Mouse (Mus musculus) natural killer cell, adult 2 months (primary cell): ENCODE results near the gene Degs2.
"Not testable (repeated sequence)": the region's sequence is repeated elsewhere in the genome, so short reads cannot be mapped to it uniquely, and the experiment has no call there.

Experiments used
- DNase-seq, 2 experiments: peaks; one replicate each; pipeline ENCODE4 v3.0.0; 2022; ENCODE audit warnings: low spot score in 2 of 2

The Degs2 gene

DNA sequence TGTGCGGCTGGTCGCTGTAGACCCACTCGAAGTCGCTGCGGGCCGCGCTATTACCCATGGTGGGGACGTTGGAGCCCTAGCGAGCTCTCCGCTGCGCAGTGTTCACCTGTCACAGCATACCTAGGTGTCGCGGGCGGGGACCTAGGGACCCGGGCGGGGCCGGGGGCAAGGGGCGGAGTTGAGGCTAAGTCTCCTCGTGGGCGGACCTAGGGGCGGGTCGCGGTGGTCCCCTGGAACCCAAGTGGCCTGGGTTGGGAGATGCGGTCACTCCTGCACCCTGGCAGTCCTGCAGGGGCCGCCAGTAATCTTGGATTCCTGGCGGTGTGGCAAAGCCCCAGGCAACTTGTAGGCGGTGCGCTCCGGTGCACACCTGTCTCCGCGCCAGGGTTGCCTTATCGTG, at the start of gene Degs2:
Degs2 (minus strand) TSS at position 131 of the 400 bp plus-strand sequence.
- DNase-seq, result no peak

DNA sequence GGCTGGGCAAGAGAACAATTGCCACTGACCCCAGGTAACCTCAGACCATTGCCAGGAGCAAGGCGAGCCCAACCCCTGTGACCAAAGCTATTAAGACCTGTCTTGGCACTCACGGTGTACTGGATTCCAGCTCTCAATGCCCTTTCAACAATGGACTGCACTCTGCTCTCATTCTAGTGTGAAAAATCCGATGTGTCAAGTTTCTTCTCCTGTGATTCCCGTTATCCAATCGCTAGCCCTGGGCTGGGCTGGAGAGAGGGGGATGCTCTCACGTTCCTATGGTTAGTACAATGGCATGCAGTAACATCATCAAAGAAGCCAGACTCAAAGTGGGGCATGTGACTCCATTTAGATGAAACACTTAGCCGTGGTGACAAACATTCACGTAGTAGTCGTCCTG, 49.7 kb upstream of the Degs2 start:
- DNase-seq, result no peak

DNA sequence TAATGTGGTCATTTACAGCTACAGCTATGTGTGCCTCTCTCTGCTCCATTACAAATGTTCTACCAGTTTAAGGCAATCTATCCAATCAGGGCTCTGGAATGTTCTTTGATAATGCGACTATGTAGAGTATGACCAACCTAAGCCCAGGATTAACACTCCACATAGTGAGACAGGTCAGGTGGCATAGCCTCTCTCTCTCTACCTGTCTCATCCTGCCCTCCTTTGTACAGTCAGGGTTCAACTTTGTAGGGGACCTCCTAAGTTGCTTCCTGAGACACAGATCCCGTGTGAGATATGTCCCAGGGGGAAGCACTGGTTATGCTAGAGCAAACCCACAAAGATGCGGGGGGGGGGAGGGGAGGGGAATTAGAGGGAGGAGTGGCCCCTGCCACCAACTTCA, 48.1 kb upstream of the Degs2 start:
- DNase-seq, result no peak

DNA sequence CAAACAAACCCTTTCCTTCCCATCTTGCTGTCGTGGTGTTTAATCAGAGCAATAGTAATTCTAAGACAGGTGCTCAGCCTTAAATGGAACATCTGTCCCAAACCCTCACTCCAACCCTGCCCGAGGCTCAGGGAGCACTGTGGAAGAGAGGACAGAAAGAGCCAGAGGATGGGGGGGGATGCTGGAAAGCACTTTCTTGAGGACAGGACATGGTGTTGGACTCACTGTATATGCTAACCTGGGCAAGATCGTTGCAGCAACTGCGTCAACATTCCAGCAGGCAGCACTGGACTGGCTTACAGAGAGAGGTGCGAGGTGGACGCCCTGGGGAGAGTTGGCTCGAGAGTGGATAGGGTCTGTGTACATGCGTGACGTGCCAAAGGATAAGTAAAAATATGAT, 47.3 kb upstream of the Degs2 start:
- no peak for DNase-seq

DNA sequence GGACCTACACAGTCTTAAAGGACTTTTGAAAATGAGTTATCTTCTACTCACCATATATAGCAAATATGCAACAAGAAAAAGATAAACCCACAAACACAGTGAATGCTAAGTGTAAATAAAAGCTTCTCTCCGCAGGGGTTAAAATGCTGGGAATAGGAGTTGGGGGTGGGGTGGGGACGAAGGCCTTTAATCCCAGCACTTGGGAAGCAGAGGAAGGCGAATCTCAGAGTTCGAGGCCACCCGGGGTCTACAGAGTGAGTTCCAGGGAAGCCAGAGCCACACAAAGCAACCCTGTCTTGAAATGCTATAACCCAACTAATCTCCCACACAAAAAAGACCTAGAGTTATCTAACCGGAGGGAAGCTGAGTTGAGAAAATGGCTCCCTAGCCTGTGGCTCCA, 46.9 kb upstream of the Degs2 start:
- DNase-seq, result no peak

DNA sequence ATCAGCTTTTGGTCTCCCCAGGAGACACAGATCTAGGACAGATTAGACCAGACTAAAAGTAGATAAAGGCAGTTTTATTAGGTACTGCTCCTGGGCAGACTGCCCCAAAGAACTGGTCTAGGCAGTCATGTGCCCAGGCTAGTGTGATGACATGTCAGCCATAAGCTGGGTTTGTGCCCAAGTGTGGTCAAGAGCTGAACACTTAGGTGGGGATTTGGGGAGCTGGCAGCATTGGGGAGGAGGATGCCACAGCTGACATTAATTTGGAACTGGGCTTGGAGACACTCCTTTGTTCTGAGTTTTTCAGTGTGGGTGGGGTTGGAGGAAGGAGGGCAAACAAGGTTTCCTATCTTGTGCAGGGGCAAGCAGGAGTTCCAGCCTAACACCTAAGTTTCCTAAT, 43.9 kb upstream of the Degs2 start:
- no peak for DNase-seq

DNA sequence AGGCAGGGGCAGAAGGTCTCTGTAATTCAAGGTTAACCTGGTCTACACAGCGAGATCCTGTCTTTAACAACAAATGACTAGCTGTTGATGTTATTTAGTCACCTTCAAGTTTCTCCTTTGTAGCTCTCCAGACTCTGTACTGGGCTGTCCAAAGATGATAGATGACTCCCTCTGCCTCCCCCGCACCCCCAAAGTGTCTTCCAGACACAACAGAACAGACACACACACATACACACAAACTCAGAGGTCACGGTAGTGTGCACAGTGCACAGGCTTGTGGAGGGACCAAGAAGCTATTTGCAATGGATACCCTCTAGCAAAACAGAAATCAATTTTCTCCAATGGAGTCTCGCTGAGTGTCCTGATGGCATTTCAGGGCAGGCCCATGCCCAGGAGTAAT, 40.1 kb upstream of the Degs2 start:
- DNase-seq, result no peak

DNA sequence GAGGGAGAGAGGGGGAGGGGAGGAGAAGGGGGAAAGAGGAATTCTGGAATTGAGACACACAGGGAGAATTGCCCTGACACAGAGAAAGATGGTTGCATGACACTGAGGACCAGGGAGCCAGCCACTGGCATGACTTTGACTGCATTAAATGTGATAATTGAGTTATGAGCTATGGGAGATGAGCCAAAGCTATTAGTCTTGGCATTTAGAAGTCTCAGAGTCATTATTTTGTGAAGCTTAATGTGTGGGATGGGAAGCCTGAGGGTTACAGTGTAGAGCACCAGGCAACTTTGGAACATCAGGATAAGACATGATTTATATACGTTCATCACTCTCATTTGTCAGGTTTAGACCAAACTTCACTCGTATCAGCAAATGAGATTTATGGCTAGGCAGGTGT, 39.4 kb upstream of the Degs2 start:
- no peak for DNase-seq

DNA sequence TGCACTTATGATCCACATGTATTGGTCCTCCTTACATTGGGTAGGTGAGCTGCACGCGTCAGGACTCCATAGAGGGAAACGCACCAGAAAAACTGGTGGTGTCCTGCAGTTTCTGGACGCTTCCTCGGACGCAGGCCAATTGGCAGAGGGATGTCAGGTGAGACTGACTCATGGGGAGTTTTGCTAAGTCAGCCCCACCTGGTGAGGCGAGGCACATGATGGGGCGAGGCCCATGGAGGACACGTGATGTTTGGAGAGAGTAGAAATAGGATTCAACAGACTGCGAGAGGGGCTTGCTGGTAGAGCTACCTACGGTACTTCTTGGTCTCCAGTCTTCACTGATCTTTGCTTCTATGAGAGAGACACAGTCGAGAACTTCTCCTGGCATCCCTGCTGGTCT, 36.6 kb upstream of the Degs2 start:
- DNase-seq, result no peak

DNA sequence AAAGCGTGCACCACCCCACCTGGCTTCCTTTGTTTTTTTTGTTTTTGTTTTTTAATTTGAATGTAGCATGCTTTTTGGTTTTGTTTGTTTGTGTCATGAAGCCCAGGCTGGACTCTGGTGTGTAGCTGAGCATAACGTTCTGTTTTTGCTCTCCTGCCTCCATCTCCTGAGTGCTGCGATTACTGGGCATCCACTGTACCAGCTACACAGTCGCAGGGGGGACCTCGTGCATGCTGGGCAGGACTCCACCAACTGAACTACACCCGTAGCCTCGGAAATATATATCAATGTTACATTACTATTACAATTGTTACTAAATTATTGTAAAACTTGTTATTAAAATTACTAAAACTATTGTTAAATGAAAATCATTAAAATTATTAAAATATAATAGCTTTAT, 35.7 kb upstream of the Degs2 start:
- no peak for DNase-seq

DNA sequence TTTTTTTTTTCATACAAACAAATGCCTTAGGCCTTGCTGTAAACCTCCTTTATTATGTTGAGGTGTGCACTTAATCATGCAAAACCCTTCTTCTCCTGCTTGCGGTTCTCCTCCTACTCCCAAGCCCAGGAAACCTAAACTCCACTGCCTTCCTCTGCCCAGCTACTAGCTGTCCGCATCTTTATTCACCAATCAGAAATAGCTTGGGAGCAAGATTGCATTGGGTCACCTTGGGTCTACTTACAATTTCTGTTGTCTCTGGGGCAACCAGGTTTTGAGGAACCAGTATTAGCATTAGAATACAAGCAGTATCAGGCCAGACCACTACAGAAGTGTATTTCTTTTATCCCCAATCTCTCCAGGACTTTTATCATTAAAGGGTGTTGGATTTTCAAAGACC, 32.3 kb upstream of the Degs2 start:
- DNase-seq, result no peak

DNA sequence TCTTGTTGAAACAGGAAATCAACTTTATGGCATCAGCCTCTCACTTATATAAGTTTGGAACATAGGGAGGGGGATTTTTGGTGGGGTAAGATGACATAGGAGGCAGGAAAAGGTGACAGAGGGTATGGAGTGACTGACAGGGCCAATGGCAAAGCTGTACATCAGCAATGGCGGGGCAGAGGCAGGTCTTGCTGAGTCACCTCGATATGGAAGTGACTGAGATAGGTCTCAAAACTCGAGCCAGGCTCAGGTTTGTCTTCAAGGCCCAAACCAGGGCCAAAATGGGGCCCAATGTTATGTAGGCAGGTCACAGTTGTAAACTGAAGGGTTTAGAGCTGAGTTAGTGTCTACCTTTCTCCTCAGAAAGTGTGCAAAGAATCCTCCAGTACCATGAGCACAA, 21.7 kb upstream of the Degs2 start:
- no peak for DNase-seq

DNA sequence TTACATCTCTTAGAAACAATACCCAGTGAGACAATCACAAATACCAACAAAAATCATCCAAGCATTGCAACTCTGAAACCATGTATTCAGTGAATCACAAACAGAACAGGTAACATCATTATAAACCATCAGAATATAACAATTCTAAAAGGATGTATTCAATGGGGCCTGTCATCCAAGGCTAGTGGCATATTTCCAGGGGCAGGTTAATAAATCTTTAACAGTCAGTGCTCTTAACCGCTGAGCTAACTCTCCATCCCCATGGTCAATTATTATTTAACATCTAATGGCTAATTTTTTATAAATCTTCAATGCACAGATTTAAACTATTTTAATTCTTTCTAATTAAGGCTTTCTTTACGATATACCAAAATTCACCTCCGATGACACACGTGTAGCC, 20.3 kb upstream of the Degs2 start:
- no peak for DNase-seq

DNA sequence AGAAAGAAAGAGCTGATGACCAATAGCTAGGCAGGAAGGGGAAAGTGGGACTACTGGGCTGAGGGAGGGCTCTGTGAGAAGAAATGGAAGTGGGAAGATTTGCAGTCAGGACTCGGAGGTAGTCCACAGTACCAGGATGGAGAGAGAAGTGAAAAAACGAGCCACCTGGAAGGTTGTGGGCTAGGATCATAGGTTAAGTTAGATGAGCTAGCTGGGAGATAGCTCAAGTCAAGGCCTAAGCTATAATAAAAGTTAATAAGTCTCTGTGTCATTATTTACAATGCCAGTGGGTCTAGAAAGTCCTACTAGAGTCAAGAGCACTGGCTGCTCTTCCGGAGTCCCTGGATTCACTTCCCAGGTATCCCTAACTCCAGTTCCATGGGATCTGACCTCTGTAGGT, 16.4 kb upstream of the Degs2 start:
- no peak for DNase-seq

DNA sequence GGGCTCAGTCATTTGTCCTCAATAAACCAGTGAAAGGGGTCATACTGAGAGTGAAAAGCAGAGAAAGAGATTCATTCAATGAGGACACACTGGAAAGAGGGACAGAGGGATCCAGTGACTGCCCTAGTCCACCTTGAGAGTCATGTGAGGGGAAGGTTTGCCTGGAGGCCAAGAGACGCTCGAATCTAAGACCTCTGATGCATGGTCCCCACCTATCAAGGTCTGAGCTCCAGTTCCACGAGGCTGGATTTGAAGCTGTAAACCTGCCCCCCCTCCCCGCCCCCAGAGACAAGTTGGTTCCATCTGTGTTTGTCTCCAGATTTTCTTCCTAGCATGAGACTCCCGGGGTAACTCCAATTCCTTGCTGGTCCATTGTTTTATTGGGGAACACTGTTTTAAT, 13.7 kb upstream of the Degs2 start:
- no peak for DNase-seq

DNA sequence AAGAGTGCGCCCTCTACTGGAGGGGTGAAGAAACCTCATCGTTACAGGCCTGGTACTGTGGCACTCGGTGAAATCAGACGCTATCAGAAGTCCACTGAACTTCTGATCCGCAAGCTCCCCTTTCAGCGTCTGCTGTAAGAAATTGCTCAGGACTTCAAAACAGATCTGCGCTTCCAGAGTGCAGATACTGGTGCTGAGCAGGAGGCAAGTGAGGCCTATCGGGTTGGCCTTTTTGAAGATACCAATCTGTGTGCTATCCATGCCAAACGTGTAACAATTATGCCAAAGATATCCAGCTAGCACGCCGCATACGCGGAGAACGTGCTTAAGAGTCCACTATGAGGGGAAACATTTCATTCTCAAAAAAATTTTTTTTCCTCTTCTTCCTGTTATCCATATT, 11.9 kb upstream of the Degs2 start:
- DNase-seq, result not testable (repeated sequence)

DNA sequence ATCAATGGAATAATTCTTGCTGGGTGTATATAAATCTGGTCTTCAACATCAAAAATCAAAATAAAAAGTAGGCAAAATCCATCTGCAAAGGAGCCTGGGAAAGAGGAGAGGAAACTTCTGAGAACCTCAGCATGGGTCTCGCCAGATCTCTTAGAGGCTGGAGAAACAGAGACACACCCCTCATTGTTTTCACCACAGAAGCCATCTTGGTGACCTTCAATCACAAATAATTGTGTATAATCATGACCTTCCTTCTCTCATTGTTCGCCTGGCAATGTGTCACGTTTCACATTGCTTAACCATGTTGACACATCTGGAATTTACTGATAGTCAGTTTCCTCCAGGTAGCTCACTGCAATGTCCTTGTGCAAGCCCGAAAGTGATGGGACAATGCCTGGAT, 10.4 kb upstream of the Degs2 start:
- DNase-seq, result no peak

DNA sequence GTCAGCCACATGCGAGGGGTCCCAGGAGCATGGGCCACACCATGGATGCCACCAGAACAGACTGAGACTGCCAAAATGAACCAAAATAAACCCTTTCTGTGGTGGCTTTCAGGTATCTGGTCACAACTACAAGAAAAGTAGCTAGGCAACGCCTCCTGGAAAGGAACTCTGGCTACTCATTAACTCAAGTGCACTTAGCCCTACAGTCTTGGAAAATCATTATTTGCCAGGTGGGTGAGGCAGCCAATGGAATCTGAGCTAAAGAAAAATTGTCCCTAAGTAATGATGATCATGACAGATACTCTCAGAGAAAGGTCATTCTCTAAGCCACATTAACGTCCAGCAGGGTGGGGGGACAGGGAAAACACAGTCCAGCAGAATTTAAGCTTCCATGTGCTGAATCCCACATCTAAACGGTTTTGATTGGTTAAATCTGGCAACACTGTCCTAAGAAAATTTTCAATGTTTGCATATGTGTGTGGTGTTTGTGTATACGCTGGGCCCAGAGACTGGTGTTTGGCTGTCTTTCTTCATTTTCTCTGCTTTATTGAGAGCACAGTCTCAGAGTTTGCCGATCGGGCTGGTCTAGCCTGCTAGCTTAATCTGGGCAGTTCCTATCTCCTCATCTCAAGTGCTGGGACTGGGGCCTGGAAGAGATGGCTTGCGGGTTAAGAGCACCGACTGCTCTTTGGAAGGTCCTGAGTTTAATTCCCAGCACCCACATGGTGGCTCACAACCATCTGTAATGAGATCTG, 8.9 kb upstream of the Degs2 start:
- DNase-seq, result no peak

DNA sequence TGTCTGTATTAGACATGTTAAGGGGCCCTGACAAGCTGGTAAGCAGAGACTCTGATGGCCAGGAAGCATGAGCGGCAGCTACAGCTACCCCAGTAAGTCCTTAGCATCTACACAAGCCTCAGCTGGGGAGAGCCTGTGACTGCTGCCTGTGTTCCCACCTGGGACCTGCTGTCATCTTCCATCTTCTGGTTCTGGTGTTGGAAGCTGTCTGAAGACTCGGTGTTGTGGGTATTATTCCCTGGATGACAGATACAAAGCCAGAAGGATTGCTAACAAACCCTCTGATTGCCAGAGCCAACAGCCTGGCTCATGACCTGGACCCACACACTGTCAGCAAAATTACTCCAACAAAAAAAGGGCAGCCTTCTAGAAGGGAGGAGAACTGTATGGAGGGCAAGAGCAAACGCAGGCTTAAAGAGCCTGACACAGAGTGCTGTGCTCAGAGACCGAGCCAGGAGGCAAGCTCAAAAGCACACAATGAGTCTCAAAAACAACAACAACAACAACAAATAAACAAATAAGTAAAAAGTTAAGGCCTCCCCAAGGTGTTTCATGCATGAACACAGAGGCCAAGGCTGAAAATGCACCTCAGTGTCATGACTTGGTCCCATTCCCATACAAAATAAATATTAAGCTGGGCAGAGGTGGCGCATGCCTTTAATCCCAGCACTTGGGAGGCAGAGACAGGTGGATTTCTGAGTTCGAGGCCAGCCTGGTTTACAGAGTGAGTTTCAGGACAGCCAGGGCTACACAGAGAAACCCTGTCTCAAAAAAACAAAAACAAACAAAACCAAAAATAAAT, 8.1 kb upstream of the Degs2 start:
- no peak for DNase-seq

DNA sequence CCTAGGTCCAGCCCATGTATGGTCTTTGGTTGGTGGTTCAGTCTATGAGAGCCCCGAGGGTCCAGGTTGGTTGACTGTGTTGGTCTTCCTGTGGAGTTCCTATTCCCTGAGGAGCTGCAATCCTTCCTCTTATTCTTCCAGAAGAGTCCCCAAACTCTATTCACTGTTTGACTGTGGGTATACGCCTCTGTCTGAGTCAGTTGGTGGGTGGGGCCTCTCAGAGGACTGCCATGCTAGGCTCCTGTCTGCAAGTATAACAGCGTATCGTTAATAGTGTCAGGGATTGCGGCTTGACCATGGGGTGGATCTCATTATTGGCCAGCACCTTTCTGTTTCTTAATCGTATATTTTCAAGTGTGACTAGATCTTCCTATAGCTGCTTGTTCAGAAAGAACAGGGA, 7.3 kb upstream of the Degs2 start:
- DNase-seq, result no peak

DNA sequence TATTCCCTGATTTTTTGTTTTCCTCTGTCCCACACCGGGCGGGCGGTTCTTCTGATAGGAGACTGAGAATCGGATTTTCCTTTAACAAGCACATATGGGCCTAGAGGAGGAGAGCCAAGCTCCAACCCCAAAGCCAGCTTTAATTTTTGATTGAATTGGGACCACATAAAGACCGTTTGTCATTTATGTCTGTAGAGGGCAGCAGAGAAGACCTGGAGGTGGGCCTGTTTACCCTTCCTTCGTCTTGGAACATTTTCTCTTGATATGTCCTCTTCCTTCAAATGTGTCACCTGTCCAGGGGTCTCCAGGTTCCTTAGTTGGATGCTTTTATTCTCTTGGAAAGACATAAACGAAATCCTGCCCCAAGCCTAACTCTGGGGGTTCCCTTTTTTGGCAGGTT, 4.0 kb upstream of the Degs2 start:
- no peak for DNase-seq

DNA sequence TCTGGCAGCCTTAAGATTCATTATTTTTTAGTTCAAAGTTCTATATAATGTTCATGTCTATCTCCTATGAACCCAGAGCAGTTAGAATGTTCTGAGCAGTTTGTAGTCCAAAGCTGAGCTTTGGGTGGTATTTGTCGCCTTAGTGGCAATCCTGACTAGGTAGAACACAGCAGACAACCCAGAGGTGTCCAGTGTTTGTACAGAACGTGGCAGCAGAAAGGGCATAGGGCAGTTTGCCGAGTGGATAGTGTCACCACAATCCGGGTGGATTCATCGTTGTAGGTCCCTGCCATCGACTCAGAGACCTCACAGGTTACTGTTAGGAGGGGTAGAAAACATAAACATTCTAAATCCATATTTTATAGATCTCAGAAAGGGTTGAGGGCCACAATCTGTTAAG, 3.4 kb upstream of the Degs2 start:
- DNase-seq, result no peak

DNA sequence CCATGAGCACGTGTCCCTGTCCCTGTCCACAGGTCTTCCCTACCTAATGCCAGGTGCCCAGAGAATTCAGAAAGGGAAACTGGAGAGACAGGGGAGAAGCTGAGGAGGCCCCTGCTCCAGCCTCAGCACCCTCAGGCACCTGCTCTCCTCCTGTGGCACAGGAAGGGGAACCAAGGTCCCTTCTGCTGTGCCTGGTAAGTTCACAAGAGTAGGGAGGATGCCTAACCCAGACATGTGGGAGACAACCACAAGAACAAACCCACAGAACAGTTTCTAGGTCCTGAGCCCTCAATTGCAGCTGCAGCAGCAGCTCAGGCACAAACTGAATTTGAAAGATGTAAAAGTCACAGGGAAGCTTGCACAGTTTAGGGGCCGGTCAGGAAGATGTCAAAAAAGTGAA, 894 bp downstream of the Degs2 start:
- DNase-seq, result no peak

DNA sequence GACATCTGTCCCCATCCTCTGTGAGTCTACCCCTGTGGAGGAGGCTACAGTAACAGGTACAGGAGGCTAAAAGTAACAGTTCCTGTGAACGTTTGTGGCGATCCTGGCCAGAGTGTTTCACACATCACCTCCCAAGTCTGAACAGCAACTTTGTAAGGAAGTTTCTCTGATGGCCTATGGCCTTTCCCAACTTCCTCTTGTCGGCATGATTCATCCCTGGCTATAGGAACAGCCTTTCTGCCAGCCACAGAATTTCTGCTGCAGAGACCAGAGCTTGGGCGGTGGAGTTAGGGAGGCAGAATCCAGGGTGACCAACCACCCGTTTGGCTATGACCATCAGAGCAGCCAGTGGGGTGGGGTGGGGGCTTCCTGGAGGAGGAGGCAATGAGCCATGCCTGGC, 2.1 kb downstream of the Degs2 start:
- DNase-seq, result no peak
